Mouse (Mus musculus): ENCODE results near the gene Zkscan3.

Zkscan3 gene

DNA sequence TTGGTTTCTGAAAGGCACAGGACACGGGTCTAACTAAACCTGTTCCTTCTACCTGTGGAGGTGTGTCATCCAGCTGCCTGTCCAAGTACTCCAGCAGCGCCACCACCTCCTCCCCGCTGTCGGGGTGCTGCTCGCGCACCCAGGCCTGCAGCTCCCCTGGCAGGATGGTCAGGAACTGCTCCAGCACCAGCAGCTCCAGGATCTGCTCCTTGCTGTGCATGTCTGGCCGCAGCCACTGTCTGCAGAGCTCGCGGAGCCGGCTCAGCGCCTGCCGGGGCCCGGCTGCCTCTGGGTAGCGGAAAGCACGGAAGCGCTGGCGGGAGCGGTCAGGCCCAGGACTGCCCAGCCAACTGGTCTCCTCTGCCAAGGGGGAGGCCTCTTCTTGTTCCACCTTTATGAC is 6.5 kb downstream of the Zkscan3 start:
- peak; percentile 22 to 28 for DNase-seq

DNA sequence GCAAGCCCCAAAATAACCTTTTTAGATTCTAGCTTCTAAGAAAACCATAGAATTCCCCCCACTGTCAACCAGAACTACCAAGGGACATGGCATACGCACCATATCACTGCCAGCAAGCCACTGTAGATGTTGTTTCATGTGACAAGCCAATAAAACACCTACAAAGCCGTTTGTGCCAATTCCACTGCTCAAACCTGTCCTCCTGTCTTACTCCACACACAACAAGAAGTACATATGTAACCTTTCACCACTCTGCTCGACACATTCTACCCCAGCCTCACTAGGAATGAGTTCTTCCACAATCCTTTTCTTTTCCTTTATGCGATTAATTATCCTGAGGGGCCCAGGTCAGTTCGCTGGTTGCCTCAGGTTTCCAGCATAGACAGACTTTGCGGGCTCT is 6.9 kb downstream of the Zkscan3 start:
- DNase-seq = no peak

DNA sequence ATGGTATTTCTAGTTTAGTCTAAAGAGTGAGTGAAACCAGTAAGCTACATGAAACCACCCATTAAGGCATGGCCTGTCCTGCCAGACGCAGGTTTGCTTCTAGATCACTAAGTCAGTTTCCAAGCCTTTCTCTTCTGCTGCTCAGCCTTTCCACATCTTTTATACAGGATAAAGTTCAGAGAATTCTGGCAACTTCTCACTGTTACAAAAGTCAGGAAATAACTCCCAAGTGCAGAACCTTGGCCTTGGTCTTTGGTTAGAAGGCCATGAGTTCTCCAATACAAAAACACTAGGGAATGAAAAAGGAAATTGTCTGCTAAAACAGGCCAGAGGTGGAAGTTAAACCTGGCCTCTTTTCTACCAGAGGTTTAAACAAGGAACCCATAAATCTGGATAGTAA is 7.3 kb downstream of the Zkscan3 start:
- DNase-seq = no peak

DNA sequence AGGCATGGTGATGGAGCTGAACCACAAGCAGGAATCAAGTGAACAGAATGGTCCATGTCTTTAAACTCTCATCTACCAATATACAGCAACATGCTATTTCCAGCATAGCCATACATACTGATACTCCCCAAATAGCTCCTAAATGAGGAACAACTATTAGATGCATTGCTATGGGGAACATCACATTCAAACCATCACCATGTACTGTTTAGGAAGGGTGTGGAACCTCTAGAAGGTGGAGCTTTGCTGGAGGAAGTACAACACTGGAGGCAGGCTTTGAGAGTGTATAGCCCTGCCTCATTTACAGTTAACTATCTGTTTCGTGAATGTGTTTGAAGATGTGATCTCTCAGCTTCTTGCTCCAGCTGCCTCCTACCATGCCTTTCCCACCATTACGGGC is 24.8 kb downstream of the Zkscan3 start:
- DNase-seq = no peak

DNA sequence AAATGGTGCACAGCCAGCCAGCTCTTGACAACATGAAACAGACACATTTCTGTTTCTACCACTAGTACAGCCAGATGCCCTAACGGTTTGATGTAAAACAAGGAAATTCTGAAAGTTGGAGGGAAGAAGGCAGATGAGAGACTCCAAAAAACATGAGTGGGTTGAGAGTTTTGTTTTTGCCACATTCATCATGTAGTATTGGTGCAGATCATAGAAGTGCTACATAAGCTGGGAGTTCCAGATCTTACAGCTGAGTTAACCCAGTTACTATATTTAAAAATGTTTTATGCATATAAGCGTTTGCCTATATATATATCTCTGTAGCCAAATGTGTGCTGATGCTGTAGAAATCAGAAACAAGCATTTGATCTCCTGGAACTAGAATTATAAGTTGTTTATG is 29.9 kb downstream of the Zkscan3 start:
- no peak for DNase-seq

DNA sequence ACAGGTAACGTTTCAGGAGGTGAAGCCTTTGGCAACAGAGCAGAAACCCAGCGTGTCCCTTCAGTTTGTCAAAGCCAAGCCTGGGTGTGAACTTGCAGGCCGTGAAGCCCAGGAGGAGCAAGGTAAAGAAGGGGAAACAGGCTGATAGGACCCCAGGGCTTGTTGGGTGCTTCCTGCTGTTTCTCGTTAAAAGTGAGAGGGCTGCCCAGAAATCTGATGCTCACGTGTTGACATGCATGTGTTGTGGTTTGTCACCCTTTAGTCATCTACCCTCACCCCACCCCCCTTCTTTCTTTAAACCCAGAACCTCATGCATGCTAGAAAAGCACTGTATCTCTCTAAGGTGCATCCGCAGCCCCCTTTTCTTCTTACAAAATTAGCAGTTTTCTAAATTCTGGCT is 35.9 kb downstream of the Zkscan3 start:
- no peak for DNase-seq

DNA sequence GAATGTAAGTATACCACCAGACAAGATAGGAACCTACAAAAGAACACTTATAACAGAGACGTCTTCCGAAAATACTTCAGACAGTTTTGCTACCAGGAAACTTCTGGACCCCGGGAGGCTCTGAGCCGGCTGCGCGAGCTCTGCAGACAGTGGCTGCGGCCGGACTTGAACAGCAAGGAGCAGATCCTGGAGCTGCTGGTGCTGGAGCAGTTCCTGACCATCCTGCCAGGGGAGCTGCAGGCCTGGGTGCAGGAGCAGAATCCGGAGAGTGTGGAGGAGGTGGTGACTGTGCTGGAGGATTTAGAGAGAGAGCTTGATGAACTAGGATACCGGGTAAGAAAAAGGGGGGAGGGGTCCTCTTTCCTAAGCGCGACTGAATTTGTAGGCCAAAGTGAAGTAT is 38.8 kb downstream of the Zkscan3 start:
- DNase-seq = peak; percentile 6 to 10

DNA sequence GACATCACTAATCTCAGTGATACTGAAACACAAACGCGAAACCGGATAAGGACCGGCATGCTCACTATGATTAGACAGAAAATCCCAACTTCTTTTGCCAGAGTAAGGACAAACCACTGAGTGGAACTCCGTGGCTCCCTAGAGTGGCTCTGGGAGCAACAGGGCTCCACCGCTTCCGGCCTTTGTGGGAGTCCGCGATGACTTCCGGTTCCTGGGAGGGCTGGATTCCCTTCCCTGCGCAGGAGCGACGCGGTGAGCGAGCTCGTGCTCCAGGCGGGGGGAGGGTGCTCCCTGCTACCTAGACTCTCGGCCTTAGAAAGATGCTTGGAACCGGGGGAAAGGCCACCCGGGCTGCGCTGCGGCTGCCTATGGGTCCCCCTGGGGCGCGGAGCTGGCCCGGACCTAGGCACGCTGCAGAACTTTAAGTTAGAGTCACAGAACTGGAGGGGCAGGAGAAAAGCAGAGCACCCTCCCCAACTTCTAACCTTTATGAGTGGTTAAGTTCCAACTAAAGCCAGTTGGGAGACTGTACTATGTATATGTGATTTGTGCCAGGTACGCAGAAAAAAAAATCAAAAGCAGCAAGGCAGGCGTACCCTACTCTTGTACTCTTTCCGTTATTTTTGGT is 39.8 kb downstream of the Zkscan3 start, which contains the start of gene Zscan12:
Zscan12 (plus strand) TSS at position 200 of the 628 bp plus-strand sequence.
- DNase-seq = peak; percentile 88 to 90

DNA sequence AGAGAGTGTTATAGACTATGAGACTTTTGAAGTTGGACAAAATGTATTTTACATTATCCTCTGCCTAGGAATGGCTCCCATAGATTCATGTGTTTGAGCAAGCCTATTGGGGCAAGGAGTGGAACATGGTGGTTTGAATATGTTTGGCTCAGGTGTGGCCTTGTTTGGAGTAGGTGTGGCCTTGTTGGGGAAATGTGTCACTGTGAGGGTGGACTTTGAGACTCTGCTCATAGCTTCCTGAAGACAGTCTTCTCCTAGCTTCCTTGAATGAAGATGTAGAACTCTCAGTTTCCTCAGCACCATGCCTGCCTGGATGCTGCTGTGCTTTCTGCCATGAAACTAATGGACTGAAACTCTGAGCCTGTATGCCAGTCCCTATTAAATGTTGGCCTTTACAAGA is 52.0 kb downstream of the Zkscan3 start:
- DNase-seq = no peak

DNA sequence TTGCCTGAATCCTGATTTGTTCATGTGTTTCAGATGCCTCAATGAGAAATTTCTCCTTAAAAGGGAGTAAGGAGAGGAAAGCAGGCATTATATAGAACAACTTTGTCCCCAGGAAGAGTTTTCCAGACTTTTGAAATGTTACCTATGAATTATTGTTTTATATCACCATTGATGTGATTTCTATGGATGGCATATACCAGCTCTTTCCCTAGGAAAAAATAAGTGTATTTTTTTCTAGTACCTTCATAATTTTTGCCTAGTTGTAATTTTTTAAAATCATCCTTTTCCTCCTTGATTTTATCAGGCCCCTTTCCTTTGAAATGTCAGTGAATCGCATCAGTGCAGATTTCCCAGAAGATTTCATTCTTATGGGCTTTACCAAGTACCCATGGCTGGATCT is 55.9 kb downstream of the Zkscan3 start, which contains the start of gene Olfr1367:
Olfr1367 (plus strand) TSS at position 301 of the 400 bp plus-strand sequence.
- no peak for DNase-seq
